In the genomic region with DNA sequence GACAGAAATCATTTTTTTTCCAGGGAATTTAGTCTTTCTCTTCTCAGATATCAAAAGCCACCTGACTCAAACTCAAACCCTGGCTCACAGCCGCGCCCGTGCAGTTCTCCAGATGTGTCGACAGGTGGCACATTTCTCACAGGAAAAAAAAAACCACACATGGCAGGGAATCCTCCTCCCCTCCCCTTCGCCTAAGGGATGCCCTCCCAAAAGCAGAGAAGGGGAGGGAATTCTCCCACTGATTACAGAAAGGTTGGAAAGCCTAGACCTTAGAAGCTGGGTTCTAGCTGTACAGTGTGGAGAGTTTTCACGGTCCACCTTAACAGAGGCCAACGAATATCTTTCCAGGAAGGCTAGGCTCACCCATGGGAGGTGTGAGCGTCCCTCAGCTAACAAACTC, we compare ENCODE assay signal across 10 mouse cellular contexts. TPM values are rescaled to one million over a fixed set of nuclear protein-coding genes. Genes with fewer than 3 reads are reported as not detected.
DNase-seq lines count a peak whose midpoint lies in the region; ATAC-seq and TF ChIP-seq lines count a peak whose summit lies in the region.
"Had no signal": no experiment of that assay in that cellular context is flagged by ENCODE, and none has a peak within 500 bp of the region (broad histone marks: within the 10 kb centered on the region; RNA-seq: fewer than 3 reads in every experiment).

No protein-coding gene starts in this region.

- TF ChIP-seq EP300 in liver, embryonic 14.5 days (IDR thresholded peaks at IDR 0.05; ENCODE audit: low read depth): no peak

- no peaks in the 10 kb centered on the region for H3K9me3 ChIP-seq in liver, embryonic 14.5 days (ENCODE audit: control insufficient read depth, low read length)
- no peaks in the 10 kb centered on the region for H3K9me3 ChIP-seq in embryonic facial prominence, embryonic 11.5 days (replicated peaks; ENCODE audit: control insufficient read depth, low read length)
- H3K9me3 ChIP-seq: embryonic facial prominence, embryonic 12.5 days; neural tube, embryonic 13.5 days had no signal

- no peaks in the 10 kb centered on the region for H3K36me3 ChIP-seq in liver, embryonic 14.5 days (replicated peaks; ENCODE audit: control insufficient read depth, insufficient read depth, low read depth)
- no peaks in the 10 kb centered on the region for H3K36me3 ChIP-seq in embryonic facial prominence, embryonic 11.5 days (replicated peaks; ENCODE audit: control insufficient read depth, insufficient read depth, low read depth, low read length)
- H3K36me3 ChIP-seq: embryonic facial prominence, embryonic 12.5 days; neural tube, embryonic 13.5 days had no signal

- peak; percentile 63 to 75 for DNase-seq in cerebellum, postnatal 14 days
- DNase-seq in cerebellum, adult 8-10 months: no peak
- no peak for DNase-seq in liver, embryonic 14.5 days (ENCODE audit: low read depth in 3 of 3, low spot score in 3 of 3)
- DNase-seq in liver: no peak
- peak; percentile 76 for DNase-seq in embryonic facial prominence, embryonic 11.5 days (ENCODE audit: low spot score)
- DNase-seq in neural tube, embryonic 10.5 days (ENCODE audit: extremely low spot score, low spot score): peak; percentile 59
- no peak for DNase-seq in left cerebral cortex, postnatal 25 days (ENCODE audit: low spot score in 2 of 2)

- H3K27me3 ChIP-seq in liver, embryonic 14.5 days (ENCODE audit: control insufficient read depth, insufficient read depth, low read length): peaks cover 73% of the 10 kb centered on the region
- peaks cover 80% of the 10 kb centered on the region for H3K27me3 ChIP-seq in embryonic facial prominence, embryonic 11.5 days (ENCODE audit: control insufficient read depth, insufficient read depth, low read length)

- no peak overlapping the region for H3K4me2 ChIP-seq in liver, embryonic 14.5 days (ENCODE audit: low read depth)
- H3K4me2 ChIP-seq in embryonic facial prominence, embryonic 11.5 days (ENCODE audit: low read depth, low read length): no peak overlapping the region
- H3K4me2 ChIP-seq: embryonic facial prominence, embryonic 12.5 days; neural tube, embryonic 13.5 days had no signal

- H3K9ac ChIP-seq in liver, embryonic 14.5 days (replicated peaks): no peak overlapping the region
- no peak overlapping the region for H3K9ac ChIP-seq in embryonic facial prominence, embryonic 11.5 days (replicated peaks; ENCODE audit: low read length)
- H3K9ac ChIP-seq: embryonic facial prominence, embryonic 12.5 days; neural tube, embryonic 13.5 days had no signal

- no peak overlapping the region for H3K27ac ChIP-seq in liver, embryonic 14.5 days
- H3K27ac ChIP-seq in embryonic facial prominence, embryonic 11.5 days (replicated peaks; ENCODE audit: low read depth, low read length): no peak overlapping the region
- H3K27ac ChIP-seq: embryonic facial prominence, embryonic 12.5 days; neural tube, embryonic 13.5 days had no signal

- ATAC-seq in liver, embryonic 14.5 days (ENCODE audit: insufficient read depth): no peak
- ATAC-seq in embryonic facial prominence, embryonic 11.5 days (replicated peaks; ENCODE audit: insufficient number of reproducible peaks, low FRiP score, low TSS enrichment, low read depth): 0 out of 2 replicates have a peak, but pooled peaks have one; percentile 30
- no peak for ATAC-seq in CD4-positive, CD25-positive, alpha-beta regulatory T cell, adult 4 months

- WGBS in liver, embryonic 14.5 days (ENCODE audit: insufficient replicate concordance): 3% methylated on average over 8 of the region's 8 CpGs
- 2% methylated on average over 8 of the region's 8 CpGs for WGBS in embryonic facial prominence, embryonic 11.5 days

- intact Hi-C loops in left cerebral cortex, postnatal 25 days (cut with DNase I): loop anchor here (2.0 to 5.0 kb wide), 3 partner anchors 458 to 733 kb away; no protein-coding TSS in a partner anchor

- peak; percentile 49 for TF ChIP-seq CTCF in liver, embryonic 14.5 days (IDR thresholded peaks at IDR 0.05; ENCODE audit: low read depth)

- no peak overlapping the region for H3K4me3 ChIP-seq in liver, embryonic 14.5 days (ENCODE audit: insufficient read depth in 1 of 2, low read depth in 2 of 2, low read length in 2 of 2)
- no peak overlapping the region for H3K4me3 ChIP-seq in embryonic facial prominence, embryonic 11.5 days (ENCODE audit: low read depth, low read length)
- H3K4me3 ChIP-seq: embryonic facial prominence, embryonic 12.5 days; neural tube, embryonic 13.5 days had no signal

- no peaks in the 10 kb centered on the region for H3K4me1 ChIP-seq in liver, embryonic 14.5 days (replicated peaks; ENCODE audit: control insufficient read depth in 2 of 2, insufficient read depth in 2 of 2, low read length in 1 of 2)
- no peaks in the 10 kb centered on the region; the same call in 1 of the 2 replicates for H3K4me1 ChIP-seq in embryonic facial prominence, embryonic 11.5 days (ENCODE audit: control insufficient read depth, insufficient read depth, low read length)
- H3K4me1 ChIP-seq: embryonic facial prominence, embryonic 12.5 days had no signal

RNA-seq across cellular contexts. Expression of a gene that starts 7.6 kb away (rescaled TPM):
- polyA plus RNA-seq in liver, embryonic 14.5 days (2012; rRNA removed): 0.01 TPM in 1 of 2 replicates, not detected in the other
- polyA plus RNA-seq in liver, embryonic 14.5 days (2014; fragmentation: Nextera tagmentation; extraction: Ambion mirVana): not detected in 2 replicates
- polyA plus RNA-seq in embryonic facial prominence, embryonic 11.5 days (2014; fragmentation: Nextera tagmentation; extraction: Ambion mirVana): 1.0 and 1.4 TPM in 2 replicates
- polyA plus RNA-seq in CD4-positive, CD25-positive, alpha-beta regulatory T cell, adult 4 months (2017; shearing (Covaris generic)): not detected
- not detected for total RNA-seq in left cerebral cortex, postnatal 25 days (2021)

Comparison
In these comparisons a context has a peak if more than half of its experiments do, and no peak if none do; other contexts are left out.
1. DNase-seq: peak in cerebellum, postnatal 14 days (2 of 2), embryonic facial prominence, embryonic 11.5 days (single experiment) and neural tube, embryonic 10.5 days (single experiment); none in cerebellum, adult 8-10 months (single experiment), liver, embryonic 14.5 days (0 of 3), liver (single experiment) and left cerebral cortex, postnatal 25 days (0 of 2).